Mouse (Mus musculus): ENCODE data around the gene Acoxl.

Gene Acoxl

GRCm38 (mm10) chr2:128117605-128118004 lies 278.9 kb downstream of the Acoxl start:
- peak; percentile 54 for DNase-seq (ENCODE audit: low read depth, low spot score)

- no peak for DNase-seq (ENCODE audit: low read depth, low spot score)
These were observed 280.3 kb downstream of the Acoxl start for GRCm38 (mm10) chr2:128118971-128119370.

DNA sequence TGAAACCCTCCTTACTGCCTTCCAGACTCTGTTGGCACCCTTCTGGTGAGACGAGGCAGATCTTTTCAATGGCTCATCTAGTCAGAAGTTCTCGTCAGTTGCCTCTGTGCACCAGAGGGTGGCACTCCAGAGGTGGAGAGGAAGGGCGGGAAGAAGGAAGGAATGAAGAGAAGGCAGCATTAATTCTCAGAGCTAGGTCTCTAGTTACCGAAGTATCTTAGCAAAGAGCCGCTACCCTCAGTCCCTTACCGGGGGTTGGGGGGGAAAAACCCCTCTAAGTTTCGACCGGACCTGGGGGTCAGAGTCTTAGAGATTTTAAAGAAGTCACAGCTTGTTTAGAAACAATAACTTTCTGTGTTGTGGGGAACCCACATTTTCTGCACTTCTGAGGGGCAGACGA lies 283.8 kb downstream of the Acoxl start:
- peak; percentile 86 for DNase-seq (ENCODE audit: low read depth, low spot score)

DNA sequence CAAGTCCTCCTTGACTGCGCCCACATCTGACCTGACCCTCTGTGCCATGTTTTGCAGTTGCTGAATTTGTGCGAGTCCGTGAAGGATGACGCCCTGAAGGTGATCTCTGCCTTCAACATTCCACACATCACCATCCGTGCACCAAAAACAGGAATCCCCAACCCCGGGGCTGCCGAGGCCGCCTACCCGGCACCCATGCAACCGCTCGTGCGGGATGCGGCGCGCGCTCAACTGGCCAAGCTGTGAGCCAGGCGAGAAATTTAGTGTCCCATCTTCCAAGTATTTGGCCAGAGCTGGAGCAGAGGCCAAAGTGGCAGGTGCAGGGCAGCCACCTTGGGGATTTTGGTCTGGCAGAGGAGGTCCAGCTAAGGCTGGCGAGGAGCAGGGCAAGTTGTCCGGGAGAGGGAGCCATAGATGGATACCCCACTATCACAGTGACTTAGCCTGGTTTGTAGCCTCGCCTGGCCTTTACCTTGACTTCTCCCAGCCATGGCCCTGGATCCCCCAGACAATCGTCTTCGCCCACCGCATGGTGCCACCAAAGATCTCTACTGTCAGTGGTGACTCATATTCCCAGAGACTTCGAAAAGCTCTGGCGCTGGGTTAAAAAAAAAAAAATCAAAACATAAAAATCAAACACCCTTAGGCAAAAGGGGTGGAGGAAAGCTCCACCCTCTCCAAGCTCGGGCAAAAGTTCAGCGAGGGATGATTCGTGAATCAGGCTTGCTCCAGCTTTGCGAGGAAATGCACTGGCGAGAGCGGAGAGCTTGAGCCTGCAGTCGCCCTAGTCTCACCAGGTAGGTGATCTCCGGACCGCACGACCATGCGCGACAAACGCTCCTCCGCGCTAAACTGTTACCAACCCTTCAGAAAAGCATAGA lies 284.5 kb downstream of the Acoxl start:
- DNase-seq (ENCODE audit: low read depth, low spot score): peak; percentile 47

GRCm38 (mm10) chr2:128123921-128124683 lies 285.4 kb downstream of the Acoxl start:
- DNase-seq (ENCODE audit: low read depth, low spot score): peak; percentile 51

GRCm38 (mm10) chr2:128124693-128125092 lies 286.0 kb downstream of the Acoxl start:
- peak; percentile 32 for DNase-seq (ENCODE audit: low read depth, low spot score)

- peak; percentile 96 for DNase-seq (ENCODE audit: low read depth, low spot score)
These were observed 287.2 kb downstream of the Acoxl start, which contains the start of gene Bcl2l11 for GRCm38 (mm10) chr2:128125635-128126470. Gene Bcl2l11 (plus strand): TSS chr2:128126038.

- DNase-seq (ENCODE audit: low read depth, low spot score): no peak
These were observed 287.9 kb downstream of the Acoxl start for GRCm38 (mm10) chr2:128126591-128127051.

DNA sequence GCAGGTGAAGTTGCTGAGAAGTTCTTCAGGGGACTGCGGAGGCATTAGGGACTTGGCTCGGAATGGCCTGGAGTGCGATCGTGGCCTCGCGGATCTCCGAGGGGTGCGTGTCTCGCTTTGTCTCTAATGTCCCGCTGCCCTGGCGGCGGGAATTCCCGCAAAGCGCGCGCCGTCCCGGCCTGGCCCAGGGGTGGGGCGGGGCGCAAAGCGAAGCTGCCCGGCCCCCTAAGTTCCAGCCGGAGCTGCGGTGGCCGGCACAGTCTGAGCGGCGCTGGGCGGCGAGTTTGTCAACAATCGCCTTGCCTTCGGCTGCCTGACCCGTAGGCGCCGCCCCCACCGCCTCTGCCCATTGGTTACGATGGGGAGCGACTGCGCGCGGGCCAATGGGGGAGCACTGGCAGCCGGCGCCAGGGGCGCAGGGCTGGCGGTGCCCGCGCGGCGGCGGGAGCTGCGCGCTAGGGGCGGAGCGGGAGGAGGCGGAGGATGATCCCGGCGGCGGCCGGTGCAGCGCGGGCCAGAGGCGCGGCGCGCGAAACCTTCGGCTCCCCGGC lies 288.5 kb downstream of the Acoxl start:
- DNase-seq (ENCODE audit: low read depth, low spot score): peak; percentile 93

DNA sequence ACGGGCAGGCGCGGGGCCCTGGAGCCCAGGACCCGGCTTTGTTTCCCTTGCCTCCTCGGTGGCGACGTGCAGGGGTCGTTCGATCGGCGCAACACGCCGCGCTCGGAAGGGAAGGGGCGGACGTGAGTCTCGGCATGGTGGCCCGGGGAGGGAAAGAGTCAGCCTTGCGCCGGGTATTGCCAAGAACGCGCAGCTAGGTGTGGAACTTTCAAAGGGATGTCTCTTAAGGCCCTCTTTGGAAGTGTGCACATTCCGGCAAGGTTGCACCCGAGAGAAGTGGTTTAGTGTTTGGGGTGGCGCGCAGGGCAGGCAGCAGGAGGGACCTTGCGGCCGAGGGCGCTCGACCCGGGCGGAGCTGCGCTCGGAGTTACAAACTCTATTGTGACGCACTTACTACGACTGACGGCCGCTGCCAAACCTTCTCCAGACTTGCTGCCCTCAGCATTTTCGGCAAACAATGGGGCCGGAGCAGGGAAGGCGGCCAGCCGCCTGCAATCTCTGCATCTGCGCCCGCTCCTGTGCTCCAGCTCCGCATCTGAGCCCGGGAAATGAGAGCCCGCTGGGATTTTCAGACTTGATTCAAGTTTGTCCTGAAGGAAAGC lies 289.1 kb downstream of the Acoxl start:
- DNase-seq (ENCODE audit: low read depth, low spot score): peak; percentile 68

GRCm38 (mm10) chr2:128128532-128128931 lies 289.9 kb downstream of the Acoxl start:
- DNase-seq (ENCODE audit: low read depth, low spot score): no peak

DNA sequence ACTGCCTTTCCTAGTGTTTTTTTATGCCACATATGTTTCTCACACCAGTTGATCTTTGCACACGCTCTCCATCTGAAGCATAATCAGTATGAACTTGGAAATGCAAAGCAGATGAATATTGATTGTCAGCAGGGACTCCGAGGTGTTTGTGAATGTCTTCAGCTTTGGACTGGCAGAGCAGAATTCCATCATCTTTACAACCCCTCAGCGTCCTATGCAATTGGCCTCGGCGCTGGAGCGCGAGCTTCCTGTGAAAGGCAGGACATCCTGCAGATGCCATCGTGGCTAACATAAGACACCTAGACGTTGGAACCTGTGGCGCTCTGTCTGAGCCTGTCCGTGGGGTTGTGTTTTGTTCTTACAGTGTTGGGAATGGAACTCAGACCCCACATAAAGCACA lies 292.8 kb downstream of the Acoxl start:
- DNase-seq (ENCODE audit: low read depth, low spot score): no peak

GRCm38 (mm10) chr2:128132635-128133034 lies 294.0 kb downstream of the Acoxl start:
- DNase-seq (ENCODE audit: low read depth, low spot score): no peak

DNA sequence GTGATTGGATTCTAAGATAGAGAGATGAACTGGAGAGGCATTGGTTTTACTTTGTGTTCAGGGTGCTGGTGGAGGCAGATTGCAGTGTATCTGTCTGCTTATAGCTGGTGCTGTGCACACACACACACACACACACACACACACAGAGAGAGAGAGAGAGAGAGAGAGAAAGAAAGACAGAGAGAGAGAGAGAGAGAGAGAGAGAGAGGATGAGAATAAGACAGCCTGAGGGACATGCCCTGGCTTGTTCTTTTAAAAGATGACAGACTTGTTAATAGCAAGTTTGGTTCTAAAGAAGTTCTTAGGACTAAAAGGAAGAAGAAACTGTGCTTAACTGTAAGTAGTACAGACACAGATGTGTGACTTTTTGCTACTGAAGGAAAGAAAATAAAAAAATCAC lies 295.2 kb downstream of the Acoxl start:
- no peak for DNase-seq (ENCODE audit: low read depth, low spot score)

DNA sequence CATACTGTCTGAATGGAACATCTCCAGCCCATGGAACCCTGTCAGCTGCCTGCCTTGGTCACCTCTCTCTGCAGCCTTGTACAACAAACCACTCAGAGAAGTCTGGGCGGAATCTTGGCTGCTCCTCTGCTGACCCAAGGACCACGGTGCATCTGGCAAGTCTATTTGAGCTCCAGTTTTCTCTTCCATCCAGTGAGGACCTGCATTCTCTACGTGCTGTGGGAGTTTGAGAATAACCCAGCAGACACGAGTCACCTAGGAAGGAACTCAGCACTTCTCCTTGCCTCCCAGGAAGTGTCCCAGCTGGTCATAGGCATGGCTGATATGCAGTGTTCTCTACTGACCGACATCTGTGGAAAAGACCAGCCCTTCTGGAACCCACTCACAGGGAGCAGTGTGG lies 295.8 kb downstream of the Acoxl start:
- no peak for DNase-seq (ENCODE audit: low read depth, low spot score)

DNA sequence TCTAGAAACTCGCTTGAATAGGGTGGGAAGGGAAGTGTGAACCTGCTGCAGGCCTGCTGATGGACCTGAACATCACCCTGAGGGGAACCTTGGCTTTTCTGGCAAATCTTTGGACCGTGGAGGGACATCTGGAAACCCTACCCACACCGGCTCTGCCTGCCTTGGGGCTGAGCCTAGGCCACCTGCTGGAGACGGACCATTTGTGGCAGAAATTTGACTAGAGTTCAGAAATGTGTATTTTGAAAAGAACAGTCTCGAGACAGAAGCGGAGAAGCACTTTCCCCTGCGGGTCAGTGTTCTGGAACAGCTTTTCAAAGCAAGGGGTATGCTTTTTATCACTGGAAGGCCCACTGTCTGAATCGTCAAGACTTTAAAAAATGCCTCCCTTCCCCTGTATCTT lies 296.3 kb downstream of the Acoxl start:
- DNase-seq (ENCODE audit: low read depth, low spot score): no peak

- no peak for DNase-seq (ENCODE audit: low read depth, low spot score)
These were observed 298.2 kb downstream of the Acoxl start for GRCm38 (mm10) chr2:128136769-128137433.

DNA sequence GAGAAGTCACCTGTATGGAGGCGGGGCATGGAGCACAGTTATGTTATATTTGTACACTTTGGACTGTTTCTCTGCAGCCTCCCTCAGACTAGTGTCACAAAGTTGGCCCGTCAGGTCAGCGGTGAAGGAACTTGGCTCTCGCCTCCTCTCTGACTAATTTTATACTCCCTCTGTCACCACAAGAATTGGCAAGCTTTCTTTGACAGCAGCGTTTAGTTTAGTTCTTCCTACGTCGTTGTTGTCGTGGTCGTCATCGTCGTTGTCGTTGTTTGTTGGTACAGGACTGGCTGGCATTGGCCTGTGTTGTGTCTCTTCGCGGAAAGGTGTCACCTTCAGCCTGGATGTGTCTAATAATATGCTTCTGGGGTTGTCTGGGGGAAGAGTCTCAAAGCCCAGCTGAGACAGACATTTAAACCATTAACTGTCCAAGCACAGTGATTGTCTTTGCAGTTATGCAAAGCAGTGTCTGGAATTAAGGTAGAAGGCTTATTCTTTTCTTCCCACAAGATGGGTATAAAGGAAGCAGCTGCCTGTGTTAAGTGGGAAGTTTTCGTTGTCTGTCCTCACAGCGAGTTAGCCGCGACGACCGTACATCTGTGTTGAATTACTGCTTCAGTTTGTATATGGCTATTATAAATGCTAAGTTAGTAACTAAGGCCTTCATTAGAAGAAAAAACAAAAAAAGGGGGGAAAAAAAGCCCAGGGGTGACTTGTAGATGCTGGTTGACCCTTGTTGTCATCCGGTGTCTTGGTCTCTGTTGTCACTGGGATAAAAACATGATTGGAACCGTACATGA lies 299.0 kb downstream of the Acoxl start:
- no peak for DNase-seq (ENCODE audit: low read depth, low spot score)

- DNase-seq (ENCODE audit: low read depth, low spot score): no peak
These were observed 300.2 kb downstream of the Acoxl start for GRCm38 (mm10) chr2:128138924-128139323.

DNA sequence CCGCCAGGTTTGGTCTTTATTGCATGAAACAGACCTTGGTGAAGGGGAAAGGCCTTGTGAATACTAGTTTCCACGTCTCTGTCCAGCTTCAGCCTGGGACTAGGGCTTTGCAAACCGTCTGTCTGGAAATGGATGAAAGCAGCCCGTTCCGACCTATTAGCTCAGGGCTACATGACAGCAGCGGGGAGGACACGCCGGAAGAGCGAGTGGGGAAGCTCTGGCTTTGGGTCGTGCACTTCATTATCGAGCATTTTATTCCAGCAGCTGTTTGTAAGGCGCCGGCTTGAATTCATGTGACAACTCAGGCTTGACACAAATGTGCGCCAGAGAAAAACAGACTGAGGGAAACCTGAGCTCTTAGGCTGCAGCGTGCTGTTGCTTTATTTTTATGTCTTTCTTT lies 301.1 kb downstream of the Acoxl start:
- no peak for DNase-seq (ENCODE audit: low read depth, low spot score)
